Mouse (Mus musculus): ENCODE measurements at regions not wholly inside any gene's neighbourhood (a gene's known extent, or its start where the extent isn't known, plus 50 kb on each side); places are given as distances from the start of the nearest gene placed in this dataset.

DNA sequence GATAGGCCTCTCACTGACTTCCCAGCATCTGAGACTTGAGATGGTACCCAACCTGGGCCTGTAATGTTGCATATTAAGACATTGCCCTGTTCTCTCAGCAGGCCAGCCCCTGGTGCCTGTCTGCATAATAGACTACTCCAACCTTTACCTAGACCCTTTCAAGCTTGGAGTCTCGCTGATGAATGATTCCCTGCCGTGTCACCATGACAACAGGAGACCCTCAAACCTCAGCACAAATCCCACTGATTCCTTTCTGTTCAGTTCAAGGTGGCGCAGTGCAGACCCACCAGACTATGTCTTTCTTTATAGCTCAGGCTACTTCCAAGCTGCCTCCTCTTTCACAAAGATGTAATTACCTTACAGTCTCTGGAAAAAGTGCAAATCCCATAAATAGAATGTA lies 172.0 kb downstream of the Dcdc2c start:
- no peak for DNase-seq

DNA sequence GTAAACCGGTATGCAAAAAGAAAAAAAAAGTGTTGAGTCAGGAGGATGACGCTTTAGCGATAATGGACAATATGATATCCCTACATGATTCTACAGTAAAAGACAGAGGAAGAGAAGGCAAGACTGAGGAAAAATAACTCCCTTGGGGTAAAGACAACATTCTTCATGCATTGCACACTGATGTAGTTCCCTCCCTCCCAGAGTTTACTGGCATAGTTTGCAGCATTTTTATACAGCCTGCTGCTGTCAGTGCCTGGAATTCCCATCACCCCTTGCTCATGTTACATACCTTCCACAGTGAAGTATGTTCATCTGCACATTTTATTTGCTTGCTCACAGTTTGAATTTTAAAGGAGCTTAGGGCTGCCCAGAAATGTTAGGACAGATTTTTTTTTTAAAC lies 174.2 kb downstream of the Dcdc2c start:
- no peak for DNase-seq

DNA sequence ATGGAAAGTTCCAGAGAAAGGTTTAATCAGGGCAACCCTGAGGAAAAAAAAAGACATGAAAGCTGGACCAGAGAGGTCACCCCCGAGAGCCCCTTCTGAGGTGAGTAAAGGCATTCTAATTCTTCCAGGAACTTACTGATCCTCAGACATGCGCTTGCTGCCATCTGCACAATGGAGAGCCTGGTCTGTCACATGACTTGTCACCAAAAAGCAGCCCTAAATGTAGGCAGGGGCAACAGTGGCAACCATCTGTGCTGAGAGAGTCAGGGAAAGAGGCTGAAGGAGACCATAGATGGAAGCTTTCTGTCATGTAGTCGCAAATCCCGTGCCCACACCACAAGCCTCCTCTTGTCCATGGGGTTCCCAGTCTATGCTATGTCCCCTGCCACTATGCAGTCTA lies 174.8 kb downstream of the Dcdc2c start:
- DNase-seq: no peak

DNA sequence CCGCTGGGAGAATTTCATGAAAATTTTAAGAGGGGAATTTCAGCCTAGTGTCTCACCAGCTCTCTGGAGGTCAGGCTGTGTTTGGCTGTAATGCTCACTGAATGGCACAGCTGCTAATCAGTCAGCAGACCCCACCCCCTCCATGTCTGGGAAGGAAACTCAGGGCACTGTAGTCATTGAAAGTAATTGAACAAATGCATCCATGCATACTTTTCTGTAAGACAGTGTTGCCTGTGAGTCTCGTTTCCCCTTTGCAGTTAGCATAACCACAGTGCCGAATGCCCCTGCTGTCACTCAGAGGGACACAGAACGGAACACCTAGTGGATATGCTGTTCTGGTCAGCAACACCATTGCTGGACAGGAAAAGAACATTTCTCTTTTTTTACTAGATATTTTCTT lies 175.4 kb downstream of the Dcdc2c start:
- no peak for DNase-seq

DNA sequence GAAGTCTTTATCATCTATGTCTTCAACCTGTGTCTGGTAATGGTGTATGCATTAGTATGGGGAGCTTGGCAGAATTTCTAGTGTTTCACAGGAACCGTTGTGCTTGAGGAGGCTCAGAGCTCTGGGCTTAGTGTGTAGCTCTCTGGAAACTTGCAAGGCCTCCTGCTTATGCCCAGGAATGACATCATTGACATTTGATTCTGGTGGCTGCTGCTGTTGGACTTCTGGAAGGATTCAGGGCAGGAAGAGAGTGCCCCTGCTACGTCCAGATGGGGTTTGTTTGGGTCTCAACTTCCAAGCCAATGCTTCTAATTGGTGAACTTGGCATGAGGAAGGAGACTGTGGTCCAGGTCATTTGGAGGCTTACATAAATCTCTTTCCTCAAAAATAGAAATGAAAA lies 186.9 kb downstream of the Dcdc2c start:
- no peak for DNase-seq

DNA sequence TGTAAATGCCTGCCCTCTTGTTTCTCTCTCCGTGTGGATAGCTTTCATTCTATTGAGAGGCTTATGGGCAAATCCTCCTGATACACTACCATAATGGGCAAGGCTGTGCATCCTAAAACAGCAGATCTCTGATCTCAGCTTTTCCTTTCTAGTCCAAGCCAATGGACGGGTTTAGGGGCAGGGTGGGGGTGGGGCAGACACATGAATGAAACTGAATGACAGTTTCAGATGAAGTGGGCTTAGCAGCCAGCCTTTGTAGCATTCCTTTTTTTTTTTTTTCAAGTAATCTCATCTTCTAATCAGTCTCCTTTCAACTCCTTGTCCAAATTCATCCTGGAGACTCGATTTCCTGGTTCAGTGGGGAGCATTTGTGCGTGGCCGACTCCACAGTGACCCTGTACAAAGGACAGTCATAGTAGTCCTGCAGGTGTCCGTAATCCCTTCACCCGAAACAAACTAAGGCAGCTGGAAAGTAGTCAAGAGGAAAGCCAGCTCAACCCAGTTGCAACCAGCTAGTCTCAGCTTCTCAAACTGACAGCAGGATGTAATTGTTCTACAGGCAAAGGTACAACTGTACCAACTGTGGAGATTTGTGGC lies 193.4 kb downstream of the Dcdc2c start:
- no peak for DNase-seq

DNA sequence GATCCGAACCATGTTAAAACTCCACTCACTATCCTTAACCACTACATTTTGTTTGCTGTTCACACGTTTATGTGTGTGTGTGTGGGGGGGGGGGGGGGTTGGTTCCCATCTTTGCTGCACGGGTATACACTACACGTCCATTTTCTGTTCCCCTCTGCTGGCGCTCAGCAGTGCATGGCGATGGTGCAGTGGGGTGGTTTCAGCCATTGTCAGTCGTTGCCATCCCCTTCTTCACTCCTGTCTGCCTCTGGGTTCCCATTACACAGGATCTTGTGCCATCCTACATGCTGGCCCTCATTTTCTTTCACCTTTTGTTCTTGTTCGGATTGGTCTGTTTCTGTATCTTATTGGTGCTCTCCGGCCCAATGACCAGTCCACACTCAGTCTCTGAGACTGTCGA lies 194.4 kb downstream of the Dcdc2c start:
- no peak for DNase-seq

DNA sequence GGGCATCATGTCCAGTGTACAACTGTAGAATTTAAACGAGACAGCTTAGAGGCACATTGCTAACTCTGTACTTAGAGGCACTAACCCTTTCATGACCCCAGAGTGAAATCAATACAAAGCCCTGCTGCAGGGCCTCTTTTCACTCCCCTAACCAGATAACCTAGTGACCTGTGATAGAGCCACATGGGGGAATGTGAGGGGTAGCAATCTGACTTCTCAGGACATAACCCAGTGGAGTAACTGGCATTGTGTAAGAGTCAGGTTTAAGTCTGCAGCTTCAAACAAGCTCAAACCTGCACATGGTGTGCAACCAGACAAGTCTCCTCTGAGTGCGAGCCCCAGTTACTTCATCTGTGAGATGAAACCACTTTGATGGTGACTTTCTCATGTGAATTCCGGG lies 199.1 kb downstream of the Dcdc2c start:
- no peak for DNase-seq

DNA sequence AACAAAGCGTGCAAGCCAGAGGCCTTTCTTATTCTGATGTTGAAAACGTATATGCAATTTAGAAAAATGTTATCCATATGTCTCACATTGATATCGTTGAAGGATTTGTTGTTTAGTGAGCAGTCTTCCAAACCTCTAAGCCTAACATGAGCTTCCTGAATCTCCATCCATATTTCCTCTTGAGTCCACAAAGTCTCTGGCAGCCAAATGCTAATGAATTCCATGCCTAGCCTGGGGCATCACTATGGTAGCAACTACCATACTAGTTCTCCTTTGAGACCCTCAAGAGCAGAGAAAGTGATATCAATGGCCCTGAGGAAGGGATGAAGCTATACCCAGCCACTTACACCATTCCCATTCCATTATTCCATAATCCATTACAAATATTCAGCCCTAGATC lies 199.6 kb downstream of the Dcdc2c start:
- no peak for DNase-seq

DNA sequence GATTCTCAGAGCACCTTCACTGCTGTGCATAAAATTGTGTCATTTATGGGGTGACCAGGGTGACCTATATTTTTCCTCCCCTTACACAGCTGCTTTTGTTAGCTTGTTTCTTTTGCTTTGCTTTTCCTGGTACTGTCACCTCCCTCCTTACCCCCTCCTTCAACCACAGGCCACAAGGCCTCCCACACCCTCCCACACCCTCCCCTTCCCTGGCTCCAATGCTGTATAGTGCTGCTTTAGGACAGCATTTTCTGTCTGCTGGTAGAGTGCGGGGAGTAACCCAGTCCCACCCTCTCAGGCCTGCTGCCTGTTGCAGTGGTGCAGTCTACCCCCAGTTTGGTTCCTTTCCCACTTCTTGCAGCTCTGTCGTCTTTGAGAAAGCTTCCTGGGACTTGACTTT lies 209.5 kb downstream of the Dcdc2c start:
- no peak for DNase-seq

DNA sequence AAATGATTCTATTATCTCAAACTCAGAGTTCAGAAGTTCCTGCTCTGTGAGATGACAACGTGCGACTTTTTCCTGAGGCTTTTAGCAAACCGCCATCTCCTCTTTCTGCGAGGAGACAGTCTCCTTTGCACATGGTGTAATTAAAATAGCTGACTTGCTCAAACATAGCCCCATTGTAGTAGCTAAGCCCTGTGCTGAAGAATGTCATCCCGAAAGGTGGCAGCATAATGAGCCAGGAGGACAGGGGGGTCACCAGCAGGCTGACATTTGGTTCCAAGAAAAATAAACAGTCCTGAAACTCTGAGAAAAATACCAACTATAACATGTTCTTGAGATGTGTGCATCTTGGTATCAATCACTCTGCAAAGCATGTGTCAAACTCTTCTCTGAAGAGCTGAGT lies 219.6 kb downstream of the Dcdc2c start:
- DNase-seq: no peak

DNA sequence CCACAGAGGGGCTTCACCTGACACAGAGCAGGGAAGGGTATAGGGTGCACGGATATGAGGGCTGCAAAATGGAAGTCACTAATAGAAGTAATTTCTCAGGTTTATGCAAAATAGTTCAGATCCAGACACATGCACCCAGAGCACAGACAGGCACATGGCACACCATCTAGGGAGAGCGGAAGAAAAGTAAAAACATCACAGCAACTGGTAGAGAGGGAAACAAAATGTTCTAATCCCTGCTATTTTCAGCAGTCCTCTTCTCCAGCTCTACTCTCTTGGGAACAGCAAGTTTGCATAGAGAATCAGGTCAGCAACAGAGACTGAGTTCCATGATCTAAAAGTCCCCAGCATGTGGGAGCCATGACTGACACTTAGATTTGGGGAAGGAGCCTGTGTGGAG lies 220.4 kb downstream of the Dcdc2c start:
- no peak for DNase-seq

DNA sequence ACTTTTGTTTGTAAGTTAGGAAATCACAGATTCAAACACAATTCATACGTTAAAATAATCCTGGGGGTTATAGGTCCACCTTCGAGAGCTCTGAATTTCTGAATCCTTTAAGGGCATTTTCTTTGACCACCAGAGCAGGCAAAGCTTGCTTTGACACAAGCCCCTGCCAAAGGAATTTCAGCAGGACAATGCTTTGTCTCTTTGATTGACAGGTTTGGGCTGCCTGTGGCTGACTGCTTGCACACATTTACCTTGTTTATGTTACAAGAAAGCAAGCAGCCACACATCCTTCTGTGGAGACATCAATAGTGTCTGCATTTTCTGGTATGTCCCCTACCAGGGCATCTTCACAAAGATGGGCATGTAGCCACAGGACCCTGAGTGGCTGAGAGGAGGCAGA lies 228.5 kb downstream of the Dcdc2c start:
- no peak for DNase-seq

DNA sequence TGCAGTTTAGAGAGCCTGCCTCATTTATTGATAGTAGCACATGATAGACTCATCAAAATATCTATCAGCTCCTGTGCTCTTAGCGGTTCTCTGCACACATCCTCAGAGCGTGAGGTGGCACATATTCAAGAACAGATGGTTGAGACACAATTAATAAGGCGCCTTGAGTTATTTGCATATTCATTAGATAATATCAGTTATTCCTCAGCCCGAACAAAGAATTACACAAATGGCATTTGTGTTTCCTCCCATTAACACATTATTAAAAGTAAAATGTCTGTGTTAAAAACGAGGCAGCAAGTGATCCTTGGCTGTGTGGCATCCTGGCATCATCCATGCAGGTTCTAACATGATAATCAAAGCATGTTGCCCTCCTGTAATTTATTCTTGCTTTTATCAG lies 243.0 kb downstream of the Dcdc2c start:
- no peak for DNase-seq

DNA sequence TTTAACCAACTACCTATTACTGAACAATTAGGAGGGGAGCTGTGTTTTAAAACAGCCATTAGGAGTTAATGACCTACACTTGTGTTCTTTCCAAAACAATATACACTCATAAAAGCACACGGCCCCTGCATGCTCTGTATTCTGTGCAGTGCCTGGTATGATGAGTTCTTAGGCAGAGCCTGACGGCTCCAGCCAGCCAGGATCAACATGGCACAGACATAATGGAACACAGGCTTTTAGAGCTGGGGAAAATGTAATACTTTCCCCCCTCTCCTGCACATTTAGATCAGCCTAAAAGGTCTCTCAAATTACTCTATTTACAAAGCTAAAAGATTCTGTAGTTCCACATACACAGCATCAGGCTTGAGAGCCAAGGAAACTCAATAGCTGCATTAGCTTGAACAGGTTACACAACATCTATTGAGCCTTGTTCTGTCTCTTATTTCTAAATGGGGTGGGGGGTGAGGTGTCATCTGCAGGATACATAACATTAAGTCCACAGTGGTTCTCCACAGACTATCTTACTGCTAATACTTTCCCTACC lies 250.1 kb downstream of the Dcdc2c start:
- DNase-seq: no peak

DNA sequence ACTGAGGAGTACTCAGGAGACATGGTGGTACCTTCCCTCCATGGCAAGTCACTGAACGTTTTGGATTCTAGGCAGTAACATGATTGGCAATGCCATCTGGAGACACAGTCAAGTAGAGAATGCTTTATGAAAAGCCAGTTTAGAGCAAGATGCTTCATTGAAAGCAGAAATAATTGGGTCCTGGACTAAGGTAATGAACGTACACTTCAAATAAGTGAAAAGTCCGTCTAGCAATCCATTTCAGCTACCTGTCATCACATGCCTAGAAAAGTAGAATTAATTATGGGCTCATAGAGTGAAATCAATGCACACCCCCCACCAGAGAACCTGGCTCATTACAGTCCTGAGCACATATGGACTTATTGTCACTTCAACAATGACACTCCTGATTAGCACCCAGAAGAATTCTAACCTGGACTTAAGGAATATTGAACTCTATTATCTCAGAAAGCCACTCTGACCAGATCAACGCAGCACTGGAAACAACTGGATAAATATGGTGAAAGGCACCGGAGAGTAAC lies 263.8 kb downstream of the Dcdc2c start:
- DNase-seq: no peak

DNA sequence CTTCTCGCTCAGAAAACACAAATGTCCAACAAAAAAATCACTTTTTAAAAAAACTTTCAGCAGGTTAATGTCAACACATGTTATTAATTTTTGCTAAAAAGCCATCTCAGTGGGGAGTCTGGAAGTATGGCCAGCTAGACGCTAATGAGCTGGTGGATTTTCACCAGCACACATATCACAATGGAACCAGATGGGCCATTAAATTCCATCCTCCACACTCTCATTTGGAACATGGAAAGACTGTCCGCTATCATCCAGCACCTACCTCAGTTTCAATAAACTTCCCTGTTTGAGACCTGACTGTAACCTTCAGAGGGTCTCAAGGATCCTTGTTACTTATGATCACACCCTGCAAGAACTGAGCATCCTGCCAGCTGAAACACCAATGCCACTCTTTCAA lies 296.7 kb downstream of the Dcdc2c start:
- DNase-seq: no peak

DNA sequence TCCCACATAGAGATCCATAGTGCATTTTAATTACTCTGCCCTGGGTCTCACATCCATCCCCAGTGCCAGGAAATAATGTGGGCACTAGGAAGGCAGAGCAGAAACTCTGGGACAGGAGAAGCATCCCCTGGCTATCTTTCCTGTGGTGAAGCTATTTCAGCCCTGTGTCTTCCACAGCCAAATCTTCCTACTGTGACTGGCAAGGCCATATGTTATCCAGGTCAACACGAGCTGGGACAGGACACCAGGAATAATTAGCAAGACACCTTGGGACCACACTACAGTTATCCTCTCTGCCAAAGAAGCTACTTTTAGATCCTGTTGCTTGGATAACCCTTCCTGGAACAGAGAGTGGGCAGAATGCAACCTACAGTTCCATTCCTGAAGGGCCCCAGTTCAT lies 301.7 kb downstream of the Dcdc2c start:
- no peak for DNase-seq

DNA sequence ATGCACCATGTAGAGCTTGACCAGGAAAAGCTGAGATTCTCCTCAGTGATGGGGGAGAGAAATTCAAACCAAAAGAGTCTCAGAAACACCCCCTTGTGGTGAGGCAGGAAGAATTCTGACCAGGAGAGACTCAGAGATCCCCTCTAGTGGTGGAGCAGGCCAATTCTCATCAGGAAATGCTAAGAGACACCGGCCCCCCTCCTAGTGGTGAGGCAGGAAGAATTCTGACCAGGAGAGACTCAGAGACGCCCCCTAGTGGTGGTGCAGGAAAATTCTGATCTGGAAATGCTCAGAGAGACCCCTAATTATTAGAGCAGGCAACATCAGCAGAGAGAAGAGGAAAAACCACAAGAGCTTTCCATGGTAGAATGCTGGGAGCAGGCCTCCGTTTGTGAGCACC lies 303.4 kb downstream of the Dcdc2c start:
- peak in 1 of 2 experiments; percentile 9 for DNase-seq

DNA sequence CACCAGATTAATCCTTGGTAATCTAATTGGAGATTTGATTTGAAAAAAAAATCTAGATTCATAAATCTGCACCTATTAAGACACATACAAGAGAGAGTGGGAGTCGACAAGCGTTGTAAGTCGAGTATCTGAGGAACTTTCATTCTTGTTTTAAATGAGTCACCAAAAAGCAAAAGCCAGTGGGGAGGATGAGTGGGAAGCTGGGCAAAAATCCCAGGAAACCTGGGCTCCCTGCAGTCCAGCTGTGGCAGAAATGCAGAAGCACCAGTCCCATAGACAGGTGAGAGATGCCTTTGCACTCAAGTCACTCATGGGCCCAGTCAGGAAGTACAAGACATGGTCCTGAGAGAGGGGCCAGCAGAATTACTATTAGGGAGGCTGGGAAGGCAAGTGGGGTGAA lies 303.9 kb downstream of the Dcdc2c start:
- DNase-seq: no peak

DNA sequence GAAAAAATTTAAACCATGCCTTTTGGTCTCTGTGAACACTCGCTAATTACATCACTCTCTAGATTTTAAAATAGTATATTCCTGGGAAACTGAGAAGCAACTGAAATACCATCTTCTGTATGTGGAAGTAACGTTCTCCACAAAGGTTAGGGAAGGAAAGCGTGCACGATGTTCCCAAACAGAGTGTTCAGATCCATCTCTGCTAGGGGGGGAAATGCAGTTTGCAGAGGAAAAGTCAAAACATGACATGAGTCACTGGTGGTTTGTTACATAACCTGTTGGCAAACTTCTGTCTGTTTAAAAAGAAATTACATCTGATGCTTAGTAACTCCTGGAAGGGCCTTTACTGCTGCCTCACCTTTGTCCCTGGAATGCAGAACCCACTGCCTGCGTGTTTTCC lies 314.2 kb downstream of the Dcdc2c start:
- no peak for DNase-seq

DNA sequence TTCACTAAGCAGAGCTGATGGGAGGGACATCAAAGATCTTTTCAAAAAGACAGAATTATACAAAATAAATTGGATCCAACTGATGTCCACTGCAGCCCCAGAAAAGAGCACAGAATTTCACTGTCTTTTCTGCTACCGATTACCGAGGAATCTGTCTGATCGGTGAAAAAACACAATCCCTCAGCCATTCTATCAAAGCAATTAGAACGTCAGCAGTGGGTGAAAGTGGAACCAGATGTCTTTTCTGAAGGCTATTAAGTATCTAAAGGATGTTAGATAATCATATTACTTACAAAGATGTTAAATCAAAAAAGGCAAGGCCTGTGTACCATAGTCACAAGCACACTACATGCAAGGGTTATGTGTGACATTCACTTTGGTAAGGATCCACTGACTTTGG lies 315.2 kb downstream of the Dcdc2c start:
- no peak for DNase-seq

DNA sequence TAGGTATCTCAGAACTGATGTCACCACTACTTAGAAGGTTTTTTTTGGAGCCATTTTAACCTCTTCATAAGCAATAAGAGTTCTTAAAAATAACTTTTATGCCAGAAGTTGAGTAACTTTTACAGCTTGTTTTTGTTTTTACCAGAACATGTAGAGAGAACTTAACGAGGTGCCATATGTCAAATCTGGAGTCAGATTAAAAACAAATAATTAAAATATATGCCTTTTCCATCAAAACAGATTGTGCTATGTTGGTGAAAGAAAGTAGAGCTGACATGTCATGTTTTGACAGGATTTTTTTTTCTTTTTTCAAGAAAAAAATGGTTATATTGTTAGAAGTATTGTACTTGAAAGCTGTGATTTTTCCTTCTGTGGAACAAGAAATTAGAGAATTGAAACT lies 349.4 kb downstream of the Dcdc2c start:
- no peak for DNase-seq

DNA sequence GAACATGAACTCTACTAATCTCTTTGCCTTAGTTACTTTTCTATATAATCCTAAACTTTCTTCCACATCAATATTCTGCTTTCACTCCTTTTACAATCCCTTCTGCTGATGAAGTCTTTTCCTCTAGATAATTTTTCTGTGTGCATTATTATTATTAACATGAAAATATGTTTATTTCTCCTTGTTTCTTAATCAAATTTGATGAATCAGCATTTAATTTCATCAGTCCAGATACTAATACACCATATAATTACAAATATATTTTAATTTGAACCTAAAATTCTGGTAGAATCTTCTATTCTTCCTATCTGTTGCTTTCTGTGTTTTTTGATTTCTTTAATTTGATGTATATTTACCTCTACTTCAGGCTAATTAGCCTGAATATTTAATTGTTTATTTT lies 365.5 kb downstream of the Dcdc2c start:
- no peak for DNase-seq

DNA sequence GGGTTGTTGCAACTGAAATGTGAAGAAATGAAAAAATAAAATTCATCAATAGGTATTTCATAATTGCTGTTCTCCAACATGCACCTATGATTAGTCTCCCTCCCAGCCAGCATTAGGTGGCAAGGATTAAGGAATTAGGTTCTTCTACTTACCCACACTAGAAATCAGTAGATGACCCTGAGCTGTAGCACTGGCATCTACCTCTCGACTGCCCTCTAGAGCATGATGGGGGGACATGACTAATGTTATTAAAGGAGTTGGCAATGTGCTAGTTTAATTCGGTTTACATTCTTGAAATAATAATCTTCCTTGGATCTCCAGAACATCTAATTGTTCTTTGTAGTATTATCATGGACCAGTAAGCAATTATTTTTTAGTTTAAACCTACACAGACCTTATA lies 370.9 kb downstream of the Dcdc2c start:
- DNase-seq: no peak
